Mouse (Mus musculus) liver, embryonic 14.5 days (tissue): ENCODE measurements around the gene Ifitm2.

ENCODE experiments used
- CTCF ChIP-seq: IDR thresholded peaks from 2 replicates; pipeline ENCODE4 v1.5.1; 2016; ENCODE audit warnings: antibody characterized with exemption, low read depth, control low read depth
- EP300 ChIP-seq: IDR thresholded peaks from 2 replicates; pipeline ENCODE4 v1.6.1; 2016; ENCODE audit warnings: antibody characterized with exemption, low read depth

DNA sequence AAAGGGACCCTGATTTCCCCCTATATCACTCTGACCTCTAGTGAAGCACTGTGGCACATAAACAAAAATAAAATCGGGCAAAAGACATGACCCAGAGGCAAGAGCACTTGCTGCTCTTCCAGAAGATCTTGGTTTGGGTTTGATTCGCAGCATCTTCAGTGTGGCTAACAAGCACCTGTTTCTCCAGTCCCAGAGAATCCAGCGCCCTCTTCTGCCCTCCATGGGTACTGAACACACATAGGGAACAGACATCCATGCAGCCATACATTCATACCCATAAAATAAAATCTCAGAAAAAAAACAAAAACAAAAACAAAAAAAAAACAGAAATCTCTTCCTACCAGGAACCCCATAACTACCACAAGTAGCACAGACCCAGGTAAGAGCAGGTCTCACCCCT is 17.4 kb downstream of the Ifitm2 start:
- TF ChIP-seq EP300 (no peak), CTCF (peak; percentile 54)
